Mouse (Mus musculus): ENCODE measurements around the gene Mrpl49. TPM values are rescaled to one million over a fixed set of nuclear protein-coding genes. Genes with fewer than 3 reads are reported as not detected.

Gene Mrpl49
- polyA plus RNA-seq, 1 experiment from 2014 or later: 58.5 TPM

DNA sequence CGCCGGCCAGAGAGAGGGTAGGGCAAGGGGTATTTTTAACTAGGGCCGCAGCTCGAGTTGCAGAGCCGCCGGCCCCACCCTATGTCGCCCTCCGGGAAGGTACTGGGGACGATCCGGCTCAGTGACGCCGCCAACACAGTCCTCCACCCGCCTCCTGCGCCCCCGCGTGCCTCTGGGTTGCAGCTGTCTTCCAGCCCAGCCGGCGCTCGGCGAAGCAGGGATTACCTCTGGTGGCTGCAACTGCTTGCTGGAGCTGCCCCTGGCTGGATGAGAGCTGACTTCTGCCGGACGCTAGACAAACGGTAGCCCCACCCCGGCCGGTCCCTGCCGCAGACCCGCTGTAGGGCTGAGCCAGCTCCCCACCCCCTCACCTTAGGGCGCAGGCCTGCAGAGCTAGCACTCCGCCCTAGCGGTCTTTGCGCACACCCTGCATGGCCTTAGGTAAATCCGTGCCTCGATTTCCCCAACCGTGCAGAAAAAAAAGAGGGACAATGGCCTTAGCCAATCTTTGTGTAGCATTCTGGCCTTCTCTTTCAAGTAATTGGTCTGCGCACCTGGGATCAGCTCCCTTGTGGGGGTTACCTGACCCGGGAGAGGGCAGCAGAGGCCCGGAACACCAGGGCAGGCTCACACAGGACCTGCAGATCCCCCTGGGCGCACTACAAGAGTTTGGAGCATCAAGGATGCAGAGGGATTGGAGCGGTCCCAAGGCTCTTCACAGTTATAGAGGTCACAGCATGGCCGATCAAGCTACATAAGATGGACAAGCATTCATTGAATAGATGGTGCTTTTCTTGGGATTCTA, 41.9 kb downstream of the Mrpl49 start, which contains the start of gene Capn1:
TSS of gene Capn1 (minus strand) at position 387 of the 805 bp plus-strand sequence.
- 3% methylated on average over 40 of the region's 40 CpGs for WGBS
- H3K27me3 ChIP-seq (ENCODE audit: control insufficient read depth, insufficient read depth, low read depth, low read length): peaks cover 8% of the 10 kb centered on the region; the same call in 1 of the 2 replicates
- no peaks in the 10 kb centered on the region for H3K36me3 ChIP-seq (ENCODE audit: control insufficient read depth, insufficient read depth, low read length)
- peaks cover 3% of the 10 kb centered on the region; the same call in 1 of the 2 replicates for H3K4me1 ChIP-seq (ENCODE audit: control insufficient read depth, insufficient read depth, low read length)
- H3K9me3 ChIP-seq (replicated peaks; ENCODE audit: control insufficient read depth, low read length, poor library complexity, severe bottlenecking): no peaks in the 10 kb centered on the region
- H3K4me3 ChIP-seq (ENCODE audit: low read depth, low read length): peak within 1 kb of the TSS; percentile 54
- peak; percentile 84 for ATAC-seq
- peak within 1 kb of the TSS; percentile 94 for H3K4me2 ChIP-seq (ENCODE audit: low read length)
- H3K27ac ChIP-seq (ENCODE audit: low read length): peak within 1 kb of the TSS; percentile 10
- H3K9ac ChIP-seq (ENCODE audit: low read depth, low read length): peak within 1 kb of the TSS; percentile 75

GRCm38 (mm10) chr19:6014991-6015510, 42.5 kb downstream of the Mrpl49 start:
- H3K9ac ChIP-seq (ENCODE audit: low read depth, low read length): peak overlapping the region; percentile 75
- H3K27me3 ChIP-seq (ENCODE audit: control insufficient read depth, insufficient read depth, low read depth, low read length): peaks cover 8% of the 10 kb centered on the region; the same call in 1 of the 2 replicates
- H3K9me3 ChIP-seq (replicated peaks; ENCODE audit: control insufficient read depth, low read length, poor library complexity, severe bottlenecking): no peaks in the 10 kb centered on the region
- no peaks in the 10 kb centered on the region for H3K36me3 ChIP-seq (ENCODE audit: control insufficient read depth, insufficient read depth, low read length)
- WGBS: 2% methylated on average over 17 of the region's 18 CpGs
- no peak overlapping the region; the same call in 1 of the 2 replicates for H3K27ac ChIP-seq (ENCODE audit: low read length)
- peak overlapping the region; percentile 54 for H3K4me3 ChIP-seq (ENCODE audit: low read depth, low read length)
- H3K4me1 ChIP-seq (ENCODE audit: control insufficient read depth, insufficient read depth, low read length): peaks cover 3% of the 10 kb centered on the region; the same call in 1 of the 2 replicates
- peak; percentile 64 for ATAC-seq
- peak overlapping the region; percentile 94 for H3K4me2 ChIP-seq (ENCODE audit: low read length)

GRCm38 (mm10) chr19:6013691-6014090, 43.9 kb downstream of the Mrpl49 start:
- no peak for ATAC-seq
- no peak overlapping the region for H3K27ac ChIP-seq (ENCODE audit: low read length)
- peaks cover 3% of the 10 kb centered on the region; the same call in 1 of the 2 replicates for H3K4me1 ChIP-seq (ENCODE audit: control insufficient read depth, insufficient read depth, low read length)
- H3K4me2 ChIP-seq (ENCODE audit: low read length): no peak overlapping the region
- WGBS: 85% methylated on average over 10 of the region's 10 CpGs
- H3K9ac ChIP-seq (ENCODE audit: low read depth, low read length): no peak overlapping the region
- H3K36me3 ChIP-seq (ENCODE audit: control insufficient read depth, insufficient read depth, low read length): no peaks in the 10 kb centered on the region
- H3K27me3 ChIP-seq (ENCODE audit: control insufficient read depth, insufficient read depth, low read depth, low read length): peaks cover 8% of the 10 kb centered on the region; the same call in 1 of the 2 replicates
- H3K9me3 ChIP-seq (replicated peaks; ENCODE audit: control insufficient read depth, low read length, poor library complexity, severe bottlenecking): no peaks in the 10 kb centered on the region
- H3K4me3 ChIP-seq (ENCODE audit: low read depth, low read length): no peak overlapping the region

DNA sequence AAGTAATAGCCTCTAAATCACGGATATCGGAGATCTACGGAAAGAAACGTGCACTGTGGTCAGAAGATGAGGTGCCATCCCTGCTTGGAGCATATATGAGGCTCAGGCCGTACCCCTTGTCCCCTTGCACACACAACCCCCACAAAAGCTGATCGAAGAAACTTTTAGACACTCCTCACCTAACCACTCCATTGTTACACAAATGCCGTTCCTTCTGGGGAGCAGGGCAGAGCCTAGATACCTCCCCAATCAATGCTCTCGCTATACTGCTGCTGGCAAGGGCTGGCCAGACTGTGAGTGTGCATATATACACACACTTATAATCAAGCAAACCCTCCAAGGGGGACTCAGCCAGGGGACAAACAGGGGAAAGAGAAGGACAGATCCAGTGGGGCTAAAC, 48.4 kb downstream of the Mrpl49 start:
- Histone ChIP-seq H3K27ac (ENCODE audit: low read length) (no peak overlapping the region), H3K36me3 (ENCODE audit: control insufficient read depth, insufficient read depth, low read length) (no peaks in the 10 kb centered on the region), H3K4me1 (ENCODE audit: control insufficient read depth, insufficient read depth, low read length) (no peaks in the 10 kb centered on the region), H3K9ac (ENCODE audit: low read depth, low read length) (no peak overlapping the region), H3K9me3 (replicated peaks; ENCODE audit: control insufficient read depth, low read length, poor library complexity, severe bottlenecking) (no peaks in the 10 kb centered on the region), H3K27me3 (ENCODE audit: control insufficient read depth, insufficient read depth, low read depth, low read length) (no peaks in the 10 kb centered on the region), H3K4me3 (ENCODE audit: low read depth, low read length) (no peak overlapping the region), H3K4me2 (ENCODE audit: low read length) (no peak overlapping the region)
- WGBS: 61% methylated on average over 8 of the region's 8 CpGs
- no peak for ATAC-seq

DNA sequence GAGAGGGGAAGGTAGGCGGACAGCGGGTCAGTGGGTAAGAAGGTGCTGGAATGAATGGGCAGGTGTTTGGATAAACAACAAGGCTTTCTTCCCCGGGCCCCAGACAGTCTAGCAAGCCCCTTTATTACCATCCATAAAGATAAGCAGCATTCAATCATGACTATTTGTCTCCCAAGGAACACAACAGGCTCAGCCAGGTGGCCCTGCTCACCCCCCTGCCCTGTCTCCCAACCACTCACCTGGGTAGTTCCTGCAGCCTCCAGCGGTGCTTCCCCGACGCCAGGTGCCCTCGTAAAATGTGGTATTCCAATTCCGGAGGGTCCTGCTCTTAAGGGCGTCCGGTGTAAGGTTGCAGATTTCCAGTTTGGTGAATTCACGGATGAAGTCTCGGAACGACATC, 50.6 kb downstream of the Mrpl49 start:
- no peak overlapping the region for H3K4me3 ChIP-seq (ENCODE audit: low read depth, low read length)
- H3K4me2 ChIP-seq (ENCODE audit: low read length): no peak overlapping the region
- H3K9me3 ChIP-seq (replicated peaks; ENCODE audit: control insufficient read depth, low read length, poor library complexity, severe bottlenecking): no peaks in the 10 kb centered on the region
- no peak overlapping the region for H3K27ac ChIP-seq (ENCODE audit: low read length)
- H3K4me1 ChIP-seq (ENCODE audit: control insufficient read depth, insufficient read depth, low read length): no peaks in the 10 kb centered on the region
- no peak for ATAC-seq
- 91% methylated on average over 13 of the region's 13 CpGs for WGBS
- no peaks in the 10 kb centered on the region for H3K36me3 ChIP-seq (ENCODE audit: control insufficient read depth, insufficient read depth, low read length)
- no peaks in the 10 kb centered on the region for H3K27me3 ChIP-seq (ENCODE audit: control insufficient read depth, insufficient read depth, low read depth, low read length)
- no peak overlapping the region for H3K9ac ChIP-seq (ENCODE audit: low read depth, low read length)

DNA sequence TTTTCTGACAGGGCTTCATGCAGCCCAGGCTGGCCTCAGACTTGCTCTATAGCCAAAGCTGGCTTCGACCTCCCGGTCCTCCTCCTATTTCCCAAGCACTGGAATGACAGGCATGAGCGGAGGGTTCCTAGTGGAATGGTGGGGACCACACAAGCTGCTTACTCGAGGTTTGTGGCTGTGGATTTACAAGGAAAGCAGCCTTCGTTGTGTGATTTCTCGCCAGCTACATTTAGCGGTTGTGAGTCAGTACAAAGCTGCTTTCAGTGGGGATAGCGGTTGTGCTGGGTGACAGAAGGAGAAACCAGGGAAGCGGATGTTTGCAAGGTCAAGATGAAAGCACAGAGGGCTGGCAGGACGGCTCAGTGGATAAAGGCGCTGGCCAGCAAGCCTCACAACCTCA, 52.0 kb downstream of the Mrpl49 start:
- ATAC-seq: no peak
- H3K9me3 ChIP-seq (replicated peaks; ENCODE audit: control insufficient read depth, low read length, poor library complexity, severe bottlenecking): no peaks in the 10 kb centered on the region
- no peak overlapping the region for H3K27ac ChIP-seq (ENCODE audit: low read length)
- WGBS: 61% methylated on average over 11 of the region's 11 CpGs
- no peaks in the 10 kb centered on the region for H3K27me3 ChIP-seq (ENCODE audit: control insufficient read depth, insufficient read depth, low read depth, low read length)
- H3K4me3 ChIP-seq (ENCODE audit: low read depth, low read length): no peak overlapping the region
- H3K36me3 ChIP-seq (ENCODE audit: control insufficient read depth, insufficient read depth, low read length): no peaks in the 10 kb centered on the region
- H3K9ac ChIP-seq (ENCODE audit: low read depth, low read length): no peak overlapping the region
- no peaks in the 10 kb centered on the region for H3K4me1 ChIP-seq (ENCODE audit: control insufficient read depth, insufficient read depth, low read length)
- no peak overlapping the region for H3K4me2 ChIP-seq (ENCODE audit: low read length)

Small RNAs within 50 kb of the gene (microRNA-seq; reads per million reads assigned to microRNA genes)
- 2.9 reads per million, percentile 13 among the genes with 10 or more reads in this experiment for gene Mir6988

Other genes with a start within 250 kb of the Mrpl49 start
- gene Frmd8, start 182.5 kb downstream of the Mrpl49 start, polyA plus RNA-seq (2015; fragmentation: Nextera tagmentation; extraction: Ambion mirVana): 14.7 and 16.5 TPM in 2 replicates
- gene Slc25a45, start 180.0 kb downstream of the Mrpl49 start, polyA plus RNA-seq (2015; fragmentation: Nextera tagmentation; extraction: Ambion mirVana): 2.0 and 2.2 TPM in 2 replicates
- gene Tigd3, start 163.6 kb downstream of the Mrpl49 start, polyA plus RNA-seq (2015; fragmentation: Nextera tagmentation; extraction: Ambion mirVana): 13.4 and 14.6 TPM in 2 replicates
- gene Dpf2, start 144.8 kb downstream of the Mrpl49 start, polyA plus RNA-seq (2015; fragmentation: Nextera tagmentation; extraction: Ambion mirVana): 105 and 121 TPM in 2 replicates
- 16.0 and 20.4 TPM in 2 replicates for gene Cdc42ep2, start 133.0 kb downstream of the Mrpl49 start, polyA plus RNA-seq (2015; fragmentation: Nextera tagmentation; extraction: Ambion mirVana)
- 19.4 and 22.4 TPM in 2 replicates for gene Pola2, start 93.6 kb downstream of the Mrpl49 start, polyA plus RNA-seq (2015; fragmentation: Nextera tagmentation; extraction: Ambion mirVana)
- gene Slc22a20, start 71.6 kb downstream of the Mrpl49 start, polyA plus RNA-seq (2015; fragmentation: Nextera tagmentation; extraction: Ambion mirVana): not detected in 2 replicates
- 3.0 and 3.2 TPM in 2 replicates for gene Capn1, start 41.9 kb downstream of the Mrpl49 start, polyA plus RNA-seq (2015; fragmentation: Nextera tagmentation; extraction: Ambion mirVana)
- 31.5 and 34.5 TPM in 2 replicates for gene Syvn1, start 11.2 kb downstream of the Mrpl49 start, polyA plus RNA-seq (2015; fragmentation: Nextera tagmentation; extraction: Ambion mirVana)
- 459 and 498 TPM in 2 replicates for gene Fau, start 59 bp upstream of the Mrpl49 start, polyA plus RNA-seq (2015; fragmentation: Nextera tagmentation; extraction: Ambion mirVana)
- 28.2 and 30.2 TPM in 2 replicates for gene Znhit2, start 3.4 kb upstream of the Mrpl49 start, polyA plus RNA-seq (2015; fragmentation: Nextera tagmentation; extraction: Ambion mirVana)
- gene Tm7sf2, start 10.6 kb upstream of the Mrpl49 start, polyA plus RNA-seq (2015; fragmentation: Nextera tagmentation; extraction: Ambion mirVana): 55.1 and 59.0 TPM in 2 replicates
- gene Vps51, start 19.4 kb upstream of the Mrpl49 start, polyA plus RNA-seq (2015; fragmentation: Nextera tagmentation; extraction: Ambion mirVana): 86.1 and 93.9 TPM in 2 replicates
- not detected in 2 replicates for gene Tmem262, start 22.2 kb upstream of the Mrpl49 start, polyA plus RNA-seq (2015; fragmentation: Nextera tagmentation; extraction: Ambion mirVana)
- gene Gm28374, start 24.5 kb upstream of the Mrpl49 start, polyA plus RNA-seq (2015; fragmentation: Nextera tagmentation; extraction: Ambion mirVana): 0.85 and 1.5 TPM in 2 replicates
- gene Zfpl1, start 27.2 kb upstream of the Mrpl49 start, polyA plus RNA-seq (2015; fragmentation: Nextera tagmentation; extraction: Ambion mirVana): 80.6 and 87.3 TPM in 2 replicates
- 3.7 and 4.1 TPM in 2 replicates for gene Cdca5, start 27.2 kb upstream of the Mrpl49 start, polyA plus RNA-seq (2015; fragmentation: Nextera tagmentation; extraction: Ambion mirVana)
- gene AC131692.1, start 36.6 kb upstream of the Mrpl49 start, polyA plus RNA-seq (2015; fragmentation: Nextera tagmentation; extraction: Ambion mirVana): not detected in 2 replicates
- 0.25 and 0.26 TPM in 2 replicates for gene Naaladl1, start 48.0 kb upstream of the Mrpl49 start, polyA plus RNA-seq (2015; fragmentation: Nextera tagmentation; extraction: Ambion mirVana)
- 44.2 and 45.2 TPM in 2 replicates for gene Sac3d1, start 60.9 kb upstream of the Mrpl49 start, polyA plus RNA-seq (2015; fragmentation: Nextera tagmentation; extraction: Ambion mirVana)
- gene Snx15, start 70.5 kb upstream of the Mrpl49 start, polyA plus RNA-seq (2015; fragmentation: Nextera tagmentation; extraction: Ambion mirVana): 58.7 and 65.4 TPM in 2 replicates
- 0.15 TPM in 1 of 2 replicates, not detected in the other for gene Batf2, start 83.2 kb upstream of the Mrpl49 start, polyA plus RNA-seq (2015; fragmentation: Nextera tagmentation; extraction: Ambion mirVana)
- 133 and 151 TPM in 2 replicates for gene Arl2, start 83.8 kb upstream of the Mrpl49 start, polyA plus RNA-seq (2015; fragmentation: Nextera tagmentation; extraction: Ambion mirVana)
- gene Majin, start 126.6 kb upstream of the Mrpl49 start, polyA plus RNA-seq (2015; fragmentation: Nextera tagmentation; extraction: Ambion mirVana): not detected in 2 replicates
- not detected in 2 replicates for gene Gpha2, start 168.6 kb upstream of the Mrpl49 start, polyA plus RNA-seq (2015; fragmentation: Nextera tagmentation; extraction: Ambion mirVana)
- 149 and 165 TPM in 2 replicates for gene Ppp2r5b, start 178.1 kb upstream of the Mrpl49 start, polyA plus RNA-seq (2015; fragmentation: Nextera tagmentation; extraction: Ambion mirVana)
- gene Atg2a, start 183.9 kb upstream of the Mrpl49 start, polyA plus RNA-seq (2015; fragmentation: Nextera tagmentation; extraction: Ambion mirVana): 12.9 and 15.5 TPM in 2 replicates
- gene Ehd1, start 218.9 kb upstream of the Mrpl49 start, polyA plus RNA-seq (2015; fragmentation: Nextera tagmentation; extraction: Ambion mirVana): 99.6 and 103 TPM in 2 replicates
- gene Cdc42bpg, start 248.7 kb upstream of the Mrpl49 start, polyA plus RNA-seq (2015; fragmentation: Nextera tagmentation; extraction: Ambion mirVana): 0.34 and 0.35 TPM in 2 replicates

All from midbrain, embryonic 16.5 days (tissue).